Mouse (Mus musculus): ENCODE results near the gene Plppr5. TPM values are rescaled to one million over a fixed set of nuclear protein-coding genes. Genes with fewer than 3 reads are reported as not detected.

Plppr5 gene
- polyA plus RNA-seq, 1 experiment from 2014 or later, result 6.0 TPM

DNA sequence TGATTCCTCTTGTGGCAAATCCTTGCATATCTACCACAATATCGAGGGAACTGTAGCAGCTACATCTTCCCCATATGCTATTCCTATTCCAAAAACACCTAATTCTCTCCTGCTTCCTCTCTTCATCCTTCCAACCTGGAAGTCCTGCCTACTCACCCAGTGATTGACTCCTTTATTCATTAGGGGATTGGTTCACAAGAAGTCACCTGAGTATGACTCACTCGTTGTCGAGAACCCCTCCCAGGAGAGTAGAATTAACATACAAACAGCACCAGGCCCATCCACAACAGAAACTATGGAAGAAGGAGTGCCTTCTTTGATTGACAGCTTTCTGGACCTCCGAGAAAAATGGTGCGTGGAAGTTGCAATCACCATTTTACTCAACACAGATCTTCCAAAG lies 121.7 kb downstream of the Plppr5 start:
- H3K4me2 ChIP-seq (ENCODE audit: low read length), result no peak overlapping the region
- WGBS, result 87% methylated on average over 5 of the region's 5 CpGs
- H3K27ac ChIP-seq (replicated peaks in 1 of 2; ENCODE audit: control insufficient read depth in 1 of 2, insufficient read depth in 1 of 2, low read depth in 2 of 2, low read length in 2 of 2), result no peak overlapping the region
- H3K9ac ChIP-seq (ENCODE audit: low read length), result no peak overlapping the region
- H3K4me3 ChIP-seq (ENCODE audit: control insufficient read depth in 1 of 2, insufficient read depth in 1 of 2, low read depth in 1 of 2, low read length in 2 of 2), result no peak overlapping the region
- no peaks in the 10 kb centered on the region for H3K27me3 ChIP-seq (ENCODE audit: control insufficient read depth, insufficient read depth, low read length)
- no peaks in the 10 kb centered on the region for H3K4me1 ChIP-seq (ENCODE audit: control insufficient read depth in 2 of 2, insufficient read depth in 2 of 2, low read length in 2 of 2)
- no peak for ATAC-seq (ENCODE audit: insufficient number of reproducible peaks, insufficient read depth, low FRiP score, low read depth)
- no peaks in the 10 kb centered on the region for H3K36me3 ChIP-seq (ENCODE audit: control insufficient read depth, insufficient read depth, low read length)
- H3K9me3 ChIP-seq (ENCODE audit: control insufficient read depth, low read length), result no peaks in the 10 kb centered on the region

DNA sequence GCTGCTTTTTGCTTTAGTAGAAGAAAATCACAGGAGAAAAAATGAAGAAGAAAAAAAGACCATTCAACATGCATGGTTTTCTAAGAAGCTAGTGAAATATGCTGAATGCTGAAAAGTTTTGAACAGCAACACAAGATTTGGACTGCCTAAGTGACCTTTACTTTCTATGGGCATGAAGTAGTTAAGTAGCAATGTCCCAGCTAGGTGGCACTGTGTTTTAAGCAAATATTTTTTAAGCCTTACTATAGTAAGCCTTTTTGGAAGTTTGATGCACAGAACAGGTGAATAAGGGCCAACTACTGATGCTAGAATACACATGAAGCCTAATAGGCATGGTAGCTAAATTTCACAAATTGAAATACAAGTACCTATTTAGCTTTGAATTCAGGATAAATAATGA lies 134.2 kb downstream of the Plppr5 start:
- Histone ChIP-seq H3K4me1 (ENCODE audit: control insufficient read depth in 2 of 2, insufficient read depth in 2 of 2, low read length in 2 of 2) (no peaks in the 10 kb centered on the region), H3K9me3 (ENCODE audit: control insufficient read depth, low read length) (no peaks in the 10 kb centered on the region), H3K4me3 (ENCODE audit: control insufficient read depth in 1 of 2, insufficient read depth in 1 of 2, low read depth in 1 of 2, low read length in 2 of 2) (no peak overlapping the region), H3K27me3 (ENCODE audit: control insufficient read depth, insufficient read depth, low read length) (no peaks in the 10 kb centered on the region), H3K4me2 (ENCODE audit: low read length) (no peak overlapping the region), H3K27ac (replicated peaks in 1 of 2; ENCODE audit: control insufficient read depth in 1 of 2, insufficient read depth in 1 of 2, low read depth in 2 of 2, low read length in 2 of 2) (no peak overlapping the region), H3K36me3 (ENCODE audit: control insufficient read depth, insufficient read depth, low read length) (no peaks in the 10 kb centered on the region), H3K9ac (ENCODE audit: low read length) (no peak overlapping the region)
- no peak for ATAC-seq (ENCODE audit: insufficient number of reproducible peaks, insufficient read depth, low FRiP score, low read depth)

DNA sequence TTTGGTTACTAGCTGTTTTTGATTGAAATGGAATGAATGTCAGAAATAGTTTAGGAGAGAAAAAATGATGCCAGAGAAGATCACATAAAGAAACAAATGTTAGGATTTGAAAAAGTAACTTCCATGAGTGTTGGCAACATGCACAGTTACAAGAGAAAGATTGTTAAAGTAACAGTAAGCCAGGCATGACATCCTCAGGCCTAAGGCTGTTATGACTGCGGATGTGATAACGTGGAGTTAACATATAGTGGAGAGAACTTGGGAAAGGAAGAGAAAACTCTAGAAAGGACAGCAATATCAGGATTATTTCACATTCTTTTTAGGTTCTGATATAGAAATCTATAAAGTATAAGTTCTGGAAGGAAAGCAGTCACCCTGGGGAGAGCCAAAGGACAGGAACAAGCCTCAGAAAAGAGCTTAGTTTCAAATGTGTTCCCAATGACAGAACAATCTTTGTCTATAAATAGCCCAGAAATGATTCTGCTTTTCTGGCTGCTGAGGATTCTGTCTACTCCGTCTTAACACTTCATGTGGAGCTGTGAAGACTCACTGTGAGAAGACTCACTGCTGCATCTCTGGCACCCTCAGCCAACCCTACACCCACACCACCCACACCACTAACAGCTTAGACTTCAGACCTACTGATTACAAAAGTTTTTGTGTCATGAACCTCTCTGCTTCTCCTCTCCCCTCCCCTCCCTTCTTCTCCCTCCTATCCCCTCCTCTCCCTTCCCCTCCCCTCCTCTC lies 142.1 kb downstream of the Plppr5 start:
- WGBS, result 49% methylated on average over 3 of the region's 3 CpGs
- H3K27ac ChIP-seq (replicated peaks in 1 of 2; ENCODE audit: control insufficient read depth in 1 of 2, insufficient read depth in 1 of 2, low read depth in 2 of 2, low read length in 2 of 2), result no peak overlapping the region

DNA sequence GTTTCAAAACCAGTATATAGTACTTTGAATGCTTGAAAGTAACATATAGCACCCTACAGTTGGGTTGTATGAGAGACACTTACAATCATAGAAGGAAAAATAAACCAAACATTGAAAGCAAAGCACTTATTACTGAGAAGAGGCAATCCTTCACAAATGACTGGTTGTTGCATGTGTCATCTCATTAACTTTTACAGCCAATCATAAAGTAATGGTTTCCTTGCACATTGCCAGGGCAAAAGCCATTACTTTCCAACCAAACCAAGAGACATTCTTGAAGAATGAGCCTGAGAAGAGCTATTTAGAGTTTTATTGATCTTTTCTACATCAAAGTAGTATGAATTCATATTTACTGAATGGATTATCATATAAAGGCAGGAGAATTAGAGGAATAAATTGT lies 148.8 kb downstream of the Plppr5 start:
- Histone ChIP-seq H3K27me3 (ENCODE audit: control insufficient read depth, insufficient read depth, low read length) (no peaks in the 10 kb centered on the region), H3K4me1 (ENCODE audit: control insufficient read depth in 2 of 2, insufficient read depth in 2 of 2, low read length in 2 of 2) (no peaks in the 10 kb centered on the region), H3K9me3 (ENCODE audit: control insufficient read depth, low read length) (no peaks in the 10 kb centered on the region), H3K4me2 (ENCODE audit: low read length) (no peak overlapping the region), H3K9ac (ENCODE audit: low read length) (no peak overlapping the region), H3K36me3 (ENCODE audit: control insufficient read depth, insufficient read depth, low read length) (no peaks in the 10 kb centered on the region), H3K27ac (replicated peaks in 1 of 2; ENCODE audit: control insufficient read depth in 1 of 2, insufficient read depth in 1 of 2, low read depth in 2 of 2, low read length in 2 of 2) (no peak overlapping the region), H3K4me3 (ENCODE audit: control insufficient read depth in 1 of 2, insufficient read depth in 1 of 2, low read depth in 1 of 2, low read length in 2 of 2) (no peak overlapping the region)
- no peak for ATAC-seq (ENCODE audit: insufficient number of reproducible peaks, insufficient read depth, low FRiP score, low read depth)

More for the DNA sequence above, 142.1 kb downstream of the Plppr5 start:
- Histone ChIP-seq H3K9ac (ENCODE audit: low read length) (no peak overlapping the region), H3K27me3 (ENCODE audit: control insufficient read depth, insufficient read depth, low read length) (no peaks in the 10 kb centered on the region), H3K4me1 (ENCODE audit: control insufficient read depth in 2 of 2, insufficient read depth in 2 of 2, low read length in 2 of 2) (no peaks in the 10 kb centered on the region; a peak in 1 of 4 replicates), H3K9me3 (ENCODE audit: control insufficient read depth, low read length) (no peaks in the 10 kb centered on the region), H3K4me3 (ENCODE audit: control insufficient read depth in 1 of 2, insufficient read depth in 1 of 2, low read depth in 1 of 2, low read length in 2 of 2) (no peak overlapping the region), H3K4me2 (ENCODE audit: low read length) (no peak overlapping the region), H3K36me3 (ENCODE audit: control insufficient read depth, insufficient read depth, low read length) (no peaks in the 10 kb centered on the region)
- no peak for ATAC-seq (ENCODE audit: insufficient number of reproducible peaks, insufficient read depth, low FRiP score, low read depth)

DNA sequence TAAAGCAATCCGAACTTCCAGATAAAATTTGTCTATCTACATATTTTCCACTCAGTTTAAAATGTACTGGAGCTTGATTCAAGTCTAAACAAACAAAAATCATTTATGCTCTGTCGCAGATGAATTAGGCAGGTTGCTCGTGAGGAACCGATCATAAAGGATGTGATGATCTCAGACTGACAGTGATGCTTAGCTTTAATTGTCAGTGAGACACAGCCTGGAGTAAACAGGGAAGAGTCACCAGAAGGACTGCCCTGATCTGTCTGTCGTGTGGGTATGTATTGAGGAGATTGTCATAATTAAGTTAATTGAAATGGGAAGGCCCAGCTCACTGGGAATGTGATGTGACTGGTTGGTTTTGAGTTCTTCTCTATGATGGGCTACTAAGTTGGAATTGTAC lies 149.9 kb downstream of the Plppr5 start:
- H3K4me1 ChIP-seq (ENCODE audit: control insufficient read depth in 2 of 2, insufficient read depth in 2 of 2, low read length in 2 of 2), result no peaks in the 10 kb centered on the region
- no peak overlapping the region for H3K9ac ChIP-seq (ENCODE audit: low read length)
- no peak for ATAC-seq (ENCODE audit: insufficient number of reproducible peaks, insufficient read depth, low FRiP score, low read depth)
- H3K36me3 ChIP-seq (ENCODE audit: control insufficient read depth, insufficient read depth, low read length), result no peaks in the 10 kb centered on the region
- H3K4me2 ChIP-seq (ENCODE audit: low read length), result no peak overlapping the region
- WGBS, result 77% methylated on average over 5 of the region's 5 CpGs
- no peak overlapping the region for H3K4me3 ChIP-seq (ENCODE audit: control insufficient read depth in 1 of 2, insufficient read depth in 1 of 2, low read depth in 1 of 2, low read length in 2 of 2)
- H3K9me3 ChIP-seq (ENCODE audit: control insufficient read depth, low read length), result no peaks in the 10 kb centered on the region
- H3K27ac ChIP-seq (replicated peaks in 1 of 2; ENCODE audit: control insufficient read depth in 1 of 2, insufficient read depth in 1 of 2, low read depth in 2 of 2, low read length in 2 of 2), result no peak overlapping the region
- no peaks in the 10 kb centered on the region for H3K27me3 ChIP-seq (ENCODE audit: control insufficient read depth, insufficient read depth, low read length)

DNA sequence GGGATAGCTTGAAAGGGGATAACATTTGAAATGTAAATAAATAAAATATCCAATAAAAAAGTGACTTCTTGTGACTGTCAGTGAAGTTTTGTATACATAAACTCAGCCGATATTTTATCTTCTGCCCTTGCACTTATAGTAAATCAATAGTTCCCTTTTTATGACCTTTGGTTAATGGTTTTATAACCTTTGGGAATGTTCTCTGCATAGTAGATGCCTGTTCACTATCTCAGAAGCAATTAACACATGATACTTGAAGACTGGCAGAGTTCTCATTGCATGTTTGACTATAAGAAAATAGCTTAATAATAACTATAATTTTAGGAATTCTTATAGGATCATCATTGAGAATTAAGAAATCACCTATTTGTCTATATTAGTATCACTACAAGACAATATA lies 150.9 kb downstream of the Plppr5 start:
- no peaks in the 10 kb centered on the region for H3K9me3 ChIP-seq (ENCODE audit: control insufficient read depth, low read length)
- H3K27ac ChIP-seq (replicated peaks in 1 of 2; ENCODE audit: control insufficient read depth in 1 of 2, insufficient read depth in 1 of 2, low read depth in 2 of 2, low read length in 2 of 2), result no peak overlapping the region
- no peak overlapping the region for H3K4me2 ChIP-seq (ENCODE audit: low read length)
- H3K4me3 ChIP-seq (ENCODE audit: control insufficient read depth in 1 of 2, insufficient read depth in 1 of 2, low read depth in 1 of 2, low read length in 2 of 2), result no peak overlapping the region
- H3K36me3 ChIP-seq (ENCODE audit: control insufficient read depth, insufficient read depth, low read length), result no peaks in the 10 kb centered on the region
- no peak overlapping the region for H3K9ac ChIP-seq (ENCODE audit: low read length)
- H3K4me1 ChIP-seq (ENCODE audit: control insufficient read depth in 2 of 2, insufficient read depth in 2 of 2, low read length in 2 of 2), result no peaks in the 10 kb centered on the region
- 89% methylated on average over 1 of the region's 1 CpGs for WGBS
- H3K27me3 ChIP-seq (ENCODE audit: control insufficient read depth, insufficient read depth, low read length), result no peaks in the 10 kb centered on the region
- no peak for ATAC-seq (ENCODE audit: insufficient number of reproducible peaks, insufficient read depth, low FRiP score, low read depth)

DNA sequence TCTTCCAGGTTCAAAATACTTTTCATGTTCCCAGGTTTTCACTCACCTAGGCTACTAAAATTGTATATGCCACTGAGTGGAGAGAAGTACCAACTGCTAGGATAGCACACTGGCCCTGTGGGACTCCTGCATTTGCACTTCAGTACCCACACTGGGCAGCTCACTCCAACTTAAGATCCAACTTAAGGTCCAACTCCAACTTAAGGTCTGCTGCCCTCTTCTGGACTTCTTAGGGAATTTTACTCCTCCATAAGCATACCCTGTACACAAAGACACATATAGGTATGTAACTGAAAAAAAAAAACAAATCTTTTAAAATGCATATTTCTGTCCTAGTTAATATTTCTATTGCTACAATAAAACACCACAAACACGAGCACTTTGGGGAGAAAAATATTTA lies 153.5 kb downstream of the Plppr5 start:
- H3K27me3 ChIP-seq (ENCODE audit: control insufficient read depth, insufficient read depth, low read length), result no peaks in the 10 kb centered on the region
- no peaks in the 10 kb centered on the region for H3K9me3 ChIP-seq (ENCODE audit: control insufficient read depth, low read length)
- no peaks in the 10 kb centered on the region for H3K36me3 ChIP-seq (ENCODE audit: control insufficient read depth, insufficient read depth, low read length)
- no peaks in the 10 kb centered on the region for H3K4me1 ChIP-seq (ENCODE audit: control insufficient read depth in 2 of 2, insufficient read depth in 2 of 2, low read length in 2 of 2)
- no peak overlapping the region for H3K9ac ChIP-seq (ENCODE audit: low read length)
- H3K4me3 ChIP-seq (ENCODE audit: control insufficient read depth in 1 of 2, insufficient read depth in 1 of 2, low read depth in 1 of 2, low read length in 2 of 2), result no peak overlapping the region
- no peak overlapping the region for H3K27ac ChIP-seq (replicated peaks in 1 of 2; ENCODE audit: control insufficient read depth in 1 of 2, insufficient read depth in 1 of 2, low read depth in 2 of 2, low read length in 2 of 2)
- no peak for ATAC-seq (ENCODE audit: insufficient number of reproducible peaks, insufficient read depth, low FRiP score, low read depth)
- H3K4me2 ChIP-seq (ENCODE audit: low read length), result no peak overlapping the region
- WGBS, result 34% methylated on average over 1 of the region's 1 CpGs
